Mouse (Mus musculus) megakaryocyte, embryonic 14.5 days (primary cell): ENCODE results near the gene Afap1.

Experiments used
- FLI1 ChIP-seq: IDR thresholded peaks from 2 replicates; pipeline ENCODE4 v1.6.1; 2012; ENCODE audit warnings: low read length, inconsistent platforms, mixed read lengths
- GATA1 ChIP-seq: IDR thresholded peaks from 3 replicates; pipeline ENCODE4 v1.6.1; 2012; ENCODE audit warnings: mixed read lengths, low read length, inconsistent platforms, borderline replicate concordance

DNA sequence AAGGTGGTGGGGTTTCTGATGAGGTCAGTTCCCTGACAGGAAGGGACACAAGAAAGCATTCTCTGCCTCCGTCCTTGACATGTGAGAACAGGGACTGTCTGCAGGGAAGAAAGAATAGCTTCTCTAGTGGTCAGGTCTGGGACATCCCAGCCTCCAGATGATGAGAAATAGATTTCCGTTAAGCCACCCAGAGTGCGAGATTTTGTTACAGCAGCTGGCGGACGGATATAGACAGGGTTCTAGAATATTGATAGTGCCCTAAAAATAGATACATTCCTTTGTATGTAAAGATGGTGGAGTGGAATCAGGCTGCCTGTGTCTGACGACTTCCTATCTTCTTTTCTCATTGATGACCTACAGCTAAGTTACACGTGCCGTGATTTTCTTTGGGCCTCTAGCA lies 10.3 kb downstream of the Afap1 start:
- TF ChIP-seq GATA1 (no peak), FLI1 (no peak)
